Comparison of ENCODE assay signal across 17 mouse cellular contexts in the genomic region with DNA sequence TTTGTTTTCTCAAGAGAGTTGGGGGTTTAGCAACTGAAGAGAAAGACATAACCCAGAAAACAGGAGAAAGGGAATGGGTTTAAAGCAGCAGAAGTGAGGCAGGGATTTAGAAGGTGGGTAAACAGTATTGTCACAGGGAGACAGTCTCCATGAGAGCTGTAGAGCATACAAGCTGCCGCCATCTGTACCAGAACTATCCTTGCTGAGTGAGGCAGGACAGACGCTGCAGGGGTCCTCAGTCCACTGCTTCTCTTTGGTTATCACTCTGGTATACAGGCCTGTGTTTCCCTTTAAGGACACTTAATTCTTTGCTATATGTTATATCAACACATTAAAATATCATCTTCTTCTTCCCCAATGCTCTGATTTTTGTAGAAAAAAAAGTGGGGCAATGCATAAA.
DNase-seq lines count a peak whose midpoint lies in the region; ATAC-seq lines count a peak whose summit lies in the region.
"Had no signal": no experiment of that assay in that cellular context is flagged by ENCODE, and none has a peak within 500 bp of the region (broad histone marks: within the 10 kb centered on the region; RNA-seq: fewer than 3 reads in every experiment).

No protein-coding gene starts in this region.

- WGBS in heart, embryonic 12.5 days, result 40% methylated on average over 2 of the region's 2 CpGs

- no peak overlapping the region for H3K27ac ChIP-seq in heart, embryonic 12.5 days (ENCODE audit: poor library complexity, severe bottlenecking)
- H3K27ac ChIP-seq: embryonic facial prominence, embryonic 15.5 days; forebrain, embryonic 10.5 days; stomach, embryonic 15.5 days had no signal

- no peak overlapping the region for H3K9ac ChIP-seq in heart, embryonic 12.5 days
- H3K9ac ChIP-seq: embryonic facial prominence, embryonic 15.5 days; stomach, embryonic 15.5 days had no signal

- ATAC-seq in CD4-positive, CD25-positive, alpha-beta regulatory T cell, adult 4 months, result peak; percentile 20
- no peak for ATAC-seq in heart, embryonic 12.5 days (ENCODE audit: insufficient number of reproducible peaks, low FRiP score)

- H3K4me2 ChIP-seq in heart, embryonic 12.5 days, result no peak overlapping the region
- H3K4me2 ChIP-seq: embryonic facial prominence, embryonic 15.5 days; heart, embryonic 11.5 days; liver, embryonic 11.5 days; stomach, embryonic 15.5 days had no signal

- intact Hi-C loops in left cerebral cortex, postnatal 4 days (cut with DNase I), result no loop called here
- intact Hi-C loops in left cerebral cortex, postnatal 14 days (cut with DNase I), result no loop called here

- no peaks in the 10 kb centered on the region for H3K36me3 ChIP-seq in heart, embryonic 12.5 days
- H3K36me3 ChIP-seq: embryonic facial prominence, embryonic 15.5 days; forebrain, embryonic 10.5 days; stomach, embryonic 15.5 days had no signal

- H3K27me3 ChIP-seq in heart, embryonic 12.5 days (replicated peaks), result no peaks in the 10 kb centered on the region
- H3K27me3 ChIP-seq: embryonic facial prominence, embryonic 15.5 days; megakaryocyte, embryonic 14.5 days; stomach, embryonic 15.5 days had no signal

- peak; percentile 22 for DNase-seq in left cerebral cortex, postnatal 4 days
- DNase-seq in left cerebral cortex, postnatal 14 days (ENCODE audit: low spot score in 2 of 2), result no peak
- peak; percentile 2 for DNase-seq in CD4-positive, CD25-positive, alpha-beta regulatory T cell, adult 2 months (ENCODE audit: low read depth, low spot score)
- DNase-seq in cerebellum, postnatal 25 days, result peak; percentile 51 to 66
- DNase-seq in liver, result no peak
- DNase-seq: kidney, adult 9 months; lung, adult 2 months; right cerebral cortex, postnatal 14 days; thymus, postnatal 14 days had no signal

- H3K4me3 ChIP-seq in heart, embryonic 12.5 days, result no peak overlapping the region
- H3K4me3 ChIP-seq: embryonic facial prominence, embryonic 15.5 days; forebrain, embryonic 10.5 days; megakaryocyte, embryonic 14.5 days; stomach, embryonic 15.5 days had no signal

- no peaks in the 10 kb centered on the region for H3K4me1 ChIP-seq in heart, embryonic 12.5 days (replicated peaks)
- H3K4me1 ChIP-seq: embryonic facial prominence, embryonic 15.5 days; forebrain, embryonic 10.5 days; megakaryocyte, embryonic 14.5 days; stomach, embryonic 15.5 days had no signal

- no peaks in the 10 kb centered on the region for H3K9me3 ChIP-seq in heart, embryonic 12.5 days (replicated peaks)
- H3K9me3 ChIP-seq: embryonic facial prominence, embryonic 15.5 days; forebrain, embryonic 10.5 days; megakaryocyte, embryonic 14.5 days; stomach, embryonic 15.5 days had no signal

Comparison
In these comparisons a context has a peak if more than half of its experiments do, and no peak if none do; other contexts are left out.
1. DNase-seq: peak in left cerebral cortex, postnatal 4 days (single experiment), CD4-positive, CD25-positive, alpha-beta regulatory T cell, adult 2 months (single experiment) and cerebellum, postnatal 25 days (2 of 2); none in left cerebral cortex, postnatal 14 days (0 of 2) and liver (single experiment).